Mouse (Mus musculus): ENCODE data around the gene Bax.

GRCm38 (mm10) chr7:45492225-45492844 is 25.6 kb upstream of the Bax start:
- TF ChIP-seq CTCF (IDR thresholded peaks at IDR 0.05; ENCODE audit: low read depth, low read length), result no peak
- no peak for TF ChIP-seq POLR2A (IDR thresholded peaks at IDR 0.05; ENCODE audit: extremely low read depth, insufficient read depth, low read length)

Measured in liver, adult 2 months (tissue).